8 mouse cellular contexts compared by ENCODE assay signal in the genomic region with DNA sequence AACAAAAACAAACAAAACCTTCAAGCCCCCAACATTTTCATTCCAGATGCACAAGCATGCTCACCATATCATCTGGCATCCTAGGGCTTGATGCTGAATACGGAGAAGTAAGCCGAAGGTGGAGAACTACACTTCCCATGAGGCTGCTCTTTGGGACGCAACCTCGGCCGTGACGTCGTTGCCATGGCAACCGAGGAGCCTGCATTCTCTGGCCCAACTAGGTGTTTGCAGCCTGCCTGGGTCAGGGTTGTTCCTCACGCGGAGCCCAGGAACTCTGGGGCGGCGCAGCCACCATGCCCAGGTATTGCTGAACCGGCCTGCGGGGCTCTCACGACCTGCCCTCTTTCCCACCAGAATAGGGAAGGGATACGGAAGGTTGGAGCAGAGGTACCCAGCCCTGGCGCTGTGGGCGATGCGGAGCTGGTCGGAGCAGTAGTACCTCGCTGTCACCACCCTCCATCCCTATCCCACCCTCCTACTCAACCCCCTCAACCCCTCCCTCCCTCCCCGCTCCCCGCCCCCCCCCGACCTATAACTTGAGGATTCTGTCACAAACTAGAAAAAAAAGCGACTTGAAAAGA. TPM values are rescaled to one million over a fixed set of nuclear protein-coding genes. Genes with fewer than 3 reads are reported as not detected.
DNase-seq lines count a peak whose midpoint lies in the region; ATAC-seq lines count a peak whose summit lies in the region.

A gene (plus strand): TSS at position 221 of the 581 bp plus-strand sequence.

- no peaks in the 10 kb centered on the region for H3K36me3 ChIP-seq in hindbrain, embryonic 16.5 days (ENCODE audit: control insufficient read depth, insufficient read depth, low read length)

- peak within 1 kb of the TSS; percentile 76; the same call in 1 of the 2 replicates for H3K27ac ChIP-seq in hindbrain, embryonic 16.5 days (ENCODE audit: low read depth, low read length)

- WGBS in hindbrain, embryonic 16.5 days, result under 1% methylated on average over 23 of the region's 25 CpGs

- H3K4me1 ChIP-seq in hindbrain, embryonic 16.5 days (ENCODE audit: control insufficient read depth, insufficient read depth, low read depth, low read length), result peaks cover 6% of the 10 kb centered on the region

- H3K4me2 ChIP-seq in hindbrain, embryonic 16.5 days (ENCODE audit: low read length), result peak within 1 kb of the TSS; percentile 58

- DNase-seq in gastrocnemius, adult 18-20 months (ENCODE audit: low spot score), result peak; percentile 89
- peak; percentile 82 for DNase-seq in left cerebral cortex, adult 11 months (ENCODE audit: low spot score)
- peak; percentile 96 for DNase-seq in lung, postnatal 36 days
- peak; percentile 95 for DNase-seq in retina, embryonic 14.5 days (ENCODE audit: low spot score)
- DNase-seq in thymus, postnatal 36 days, result peak; percentile 75 to 83

- H3K4me3 ChIP-seq in hindbrain, embryonic 16.5 days (ENCODE audit: low read length), result peak within 1 kb of the TSS; percentile 69

- H3K27me3 ChIP-seq in hindbrain, embryonic 16.5 days (replicated peaks; ENCODE audit: control insufficient read depth, insufficient read depth, low read length), result no peaks in the 10 kb centered on the region

- H3K9ac ChIP-seq in hindbrain, embryonic 16.5 days (ENCODE audit: low read depth, low read length), result peak within 1 kb of the TSS; percentile 77

- ATAC-seq in activated CD4-positive, CD25-positive, alpha-beta regulatory T cell, adult 4 months, result peak; percentile 99
- ATAC-seq in common myeloid progenitor, adult 5-6 weeks (replicated peaks; ENCODE audit: low read depth, poor library complexity, severe bottlenecking), result peak; percentile 100
- ATAC-seq in hindbrain, embryonic 16.5 days, result peak; percentile 99

- H3K9me3 ChIP-seq in hindbrain, embryonic 16.5 days (ENCODE audit: control insufficient read depth, low read length), result no peaks in the 10 kb centered on the region

RNA-seq across cellular contexts. Expression of the gene that starts here (rescaled TPM):
- under 1 TPM; 0.65 to 0.97 TPM for polyA plus RNA-seq in activated CD4-positive, CD25-positive, alpha-beta regulatory T cell, adult 4 months (2017; shearing (Covaris generic))
- total RNA-seq in common myeloid progenitor, adult 5-6 weeks (2017), result 3.8 TPM in 2 replicates
- total RNA-seq in gastrocnemius, adult 18-20 months (2021), result 1 to 10 TPM; 2.5 to 3.6 TPM
- 39.0 and 40.0 TPM in 2 replicates for polyA plus RNA-seq in hindbrain, embryonic 16.5 days (2015; fragmentation: Nextera tagmentation; extraction: Ambion mirVana)

Comparison
In these comparisons a context has a peak if more than half of its experiments do, and no peak if none do; other contexts are left out.
1. Peak in every context shown above with its lines: DNase-seq, ATAC-seq, H3K4me3 ChIP-seq and H3K27ac ChIP-seq.
2. RNA of the gene that starts here (polyA plus RNA-seq): 39.0 to 40.0 TPM in hindbrain, embryonic 16.5 days; 0.65 to 0.97 TPM in activated CD4-positive, CD25-positive, alpha-beta regulatory T cell, adult 4 months; every median in the first group is over 10 times any median in the second.
3. Peak in ATAC-seq in activated CD4-positive, CD25-positive, alpha-beta regulatory T cell, adult 4 months; RNA of the gene not detected or under 1 TPM.